Mouse (Mus musculus) embryonic fibroblast, embryonic 13.5 days (primary cell): ENCODE measurements at regions not wholly inside any gene's neighbourhood (a gene's known extent, or its start where the extent isn't known, plus 50 kb on each side); places are given as distances from the start of the nearest gene placed in this dataset.

Experiments used
- H3K27ac ChIP-seq: 2 replicates; pipeline ENCODE4 v1.5.1; 2012; ENCODE audit warnings: low read length, control low read depth, inconsistent platforms; ENCODE audit not compliant: insufficient read depth
- H3K4me1 ChIP-seq: 2 replicates; pipeline ENCODE4 v1.6.1; 2011; ENCODE audit warnings: low read length; ENCODE audit not compliant: control insufficient read depth, insufficient read depth
- H3K4me3 ChIP-seq: 2 replicates; pipeline ENCODE4 v1.5.1; 2011; ENCODE audit warnings: mild to moderate bottlenecking, control low read depth, low read length; ENCODE audit not compliant: insufficient read depth
- CTCF ChIP-seq: IDR thresholded peaks from 2 replicates; pipeline ENCODE4 v1.5.1; 2011; ENCODE audit warnings: mild to moderate bottlenecking, control low read depth, low read length, moderate library complexity, borderline replicate concordance; ENCODE audit not compliant: insufficient read depth
- POLR2A ChIP-seq: IDR thresholded peaks from 2 replicates; pipeline ENCODE4 v1.6.1; 2011; ENCODE audit warnings: low read depth, mild to moderate bottlenecking, control low read depth, low read length, moderate library complexity

GRCm38 (mm10) chr17:47275796-47276311 is 92.8 kb upstream of the Mrps10 start:
- H3K4me3 ChIP-seq: no peak overlapping the region
- TF ChIP-seq POLR2A (no peak), CTCF (no peak)
- no peak overlapping the region for H3K27ac ChIP-seq
- H3K4me1 ChIP-seq: no peaks in the 10 kb centered on the region

- Histone ChIP-seq H3K4me1 (no peaks in the 10 kb centered on the region), H3K4me3 (no peak overlapping the region), H3K27ac (no peak overlapping the region)
- TF ChIP-seq CTCF (no peak), POLR2A (no peak)
These were observed 95.4 kb upstream of the Mrps10 start for GRCm38 (mm10) chr17:47273309-47273708.

DNA sequence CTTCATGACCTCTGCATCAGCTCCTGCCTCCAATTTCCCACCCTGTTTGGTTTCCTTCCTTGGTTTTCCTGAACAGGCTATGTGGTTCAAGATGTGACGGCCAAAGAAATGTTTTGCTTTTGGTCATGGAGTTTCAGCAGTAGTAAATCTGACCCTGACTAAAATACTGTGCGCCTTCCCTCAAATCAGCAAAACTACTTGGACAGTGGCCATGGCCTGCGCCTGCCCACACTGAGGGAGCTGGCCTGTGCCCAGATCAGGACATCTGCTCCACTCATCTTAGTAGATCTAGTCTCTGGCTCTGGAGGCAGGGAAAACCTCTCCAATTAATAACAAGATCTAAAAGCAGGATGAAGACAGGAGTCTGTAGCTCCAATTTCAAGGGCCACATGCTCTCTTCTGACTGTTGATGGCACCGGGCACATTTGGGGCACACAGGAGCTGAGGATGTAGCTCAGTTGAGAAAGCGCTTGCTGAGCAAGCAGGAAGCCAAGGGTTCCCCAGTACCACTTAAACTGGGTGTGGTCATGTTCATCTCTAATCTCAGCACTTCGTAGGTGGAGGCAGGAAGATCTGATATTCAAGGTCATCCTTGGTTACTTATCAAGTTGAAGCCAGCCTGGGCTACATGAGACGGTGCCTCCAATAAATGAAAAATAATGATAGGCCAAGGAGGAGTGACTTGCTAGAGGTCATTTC is 96.6 kb upstream of the Mrps10 start:
- no peak overlapping the region for H3K4me3 ChIP-seq
- no peak overlapping the region for H3K27ac ChIP-seq
- no peaks in the 10 kb centered on the region for H3K4me1 ChIP-seq
- no peak for TF ChIP-seq CTCF
- no peak for TF ChIP-seq POLR2A

DNA sequence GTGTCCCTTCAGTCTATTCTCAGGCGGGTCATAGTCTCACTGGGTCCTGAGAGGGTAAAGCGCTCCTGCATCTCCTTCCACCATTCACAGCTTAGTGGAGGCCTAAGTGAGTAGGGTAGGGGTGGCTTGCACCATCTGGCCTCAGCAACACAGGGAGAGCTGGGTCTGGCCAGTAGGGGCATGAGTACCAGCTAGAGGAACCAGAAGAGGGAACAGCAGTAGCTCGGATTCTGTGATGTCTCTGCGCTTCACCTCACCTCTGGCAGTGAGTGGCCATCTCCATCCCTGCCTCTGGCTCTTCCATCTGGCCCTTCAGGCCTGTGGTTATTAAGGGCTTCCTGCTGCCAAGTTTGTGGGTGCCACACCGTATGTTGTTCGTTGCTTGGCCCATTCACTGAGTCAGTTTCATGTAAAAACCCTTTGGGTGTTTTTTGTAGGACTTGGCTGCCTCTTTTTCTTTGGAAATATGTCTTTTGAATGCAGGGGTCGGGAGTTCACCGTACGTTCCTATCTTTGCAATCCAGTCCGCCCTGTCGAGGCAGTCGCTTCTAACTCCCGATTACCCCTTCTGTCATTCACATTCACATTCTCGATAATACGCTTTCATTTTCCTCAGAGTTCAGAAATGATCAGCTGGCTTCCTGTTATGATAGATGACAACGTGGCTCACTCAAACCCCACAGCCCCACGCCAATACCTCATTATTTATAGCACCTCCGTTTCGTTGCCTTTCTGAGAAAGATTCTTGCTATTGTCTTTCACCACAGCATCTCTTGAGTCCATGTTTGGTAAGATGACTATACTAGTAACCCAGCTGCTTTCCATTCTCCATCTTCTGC is 99.4 kb upstream of the Mrps10 start:
- Histone ChIP-seq H3K27ac (no peak overlapping the region), H3K4me3 (no peak overlapping the region), H3K4me1 (no peaks in the 10 kb centered on the region)
- no peak for TF ChIP-seq POLR2A
- no peak for TF ChIP-seq CTCF

GRCm38 (mm10) chr17:47267843-47268242 is 100.8 kb upstream of the Mrps10 start:
- Histone ChIP-seq H3K4me3 (no peak overlapping the region), H3K4me1 (no peaks in the 10 kb centered on the region), H3K27ac (no peak overlapping the region)
- peak; percentile 33; the same call in 1 of the 2 replicates for TF ChIP-seq CTCF
- TF ChIP-seq POLR2A: no peak

- TF ChIP-seq POLR2A (no peak), CTCF (no peak)
- Histone ChIP-seq H3K27ac (0 out of 2 replicates have a peak overlapping the region, but pooled peaks have one; percentile 38), H3K4me1 (no peaks in the 10 kb centered on the region), H3K4me3 (no peak overlapping the region)
These were observed 101.6 kb upstream of the Mrps10 start for GRCm38 (mm10) chr17:47267076-47267475.

GRCm38 (mm10) chr17:47266335-47266734 is 102.4 kb upstream of the Mrps10 start:
- Histone ChIP-seq H3K4me3 (no peak overlapping the region), H3K4me1 (no peaks in the 10 kb centered on the region), H3K27ac (peak overlapping the region; percentile 38)
- TF ChIP-seq CTCF (no peak), POLR2A (no peak)

DNA sequence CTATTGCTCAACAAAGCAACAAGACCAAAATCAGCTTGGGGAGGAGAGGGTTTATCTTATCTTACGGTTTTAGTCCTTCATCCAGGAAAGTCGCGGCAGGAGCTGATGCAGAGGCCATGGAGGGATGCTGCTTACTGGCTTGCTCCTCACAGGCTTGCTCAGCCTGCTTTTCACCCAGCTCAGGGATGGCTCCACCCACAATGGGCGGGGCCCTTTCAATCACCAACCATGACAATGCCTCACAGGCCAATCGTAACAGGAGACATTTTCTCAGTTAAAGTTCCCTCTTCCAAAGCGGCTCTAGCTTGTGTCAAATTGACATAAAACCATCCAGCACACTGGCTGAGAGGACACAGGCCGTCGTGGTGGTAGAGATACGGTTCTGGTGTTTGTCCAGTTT is 105.7 kb upstream of the Mrps10 start:
- H3K27ac ChIP-seq: no peak overlapping the region
- no peak overlapping the region for H3K4me3 ChIP-seq
- peaks cover 7% of the 10 kb centered on the region for H3K4me1 ChIP-seq
- TF ChIP-seq CTCF: no peak
- no peak for TF ChIP-seq POLR2A

DNA sequence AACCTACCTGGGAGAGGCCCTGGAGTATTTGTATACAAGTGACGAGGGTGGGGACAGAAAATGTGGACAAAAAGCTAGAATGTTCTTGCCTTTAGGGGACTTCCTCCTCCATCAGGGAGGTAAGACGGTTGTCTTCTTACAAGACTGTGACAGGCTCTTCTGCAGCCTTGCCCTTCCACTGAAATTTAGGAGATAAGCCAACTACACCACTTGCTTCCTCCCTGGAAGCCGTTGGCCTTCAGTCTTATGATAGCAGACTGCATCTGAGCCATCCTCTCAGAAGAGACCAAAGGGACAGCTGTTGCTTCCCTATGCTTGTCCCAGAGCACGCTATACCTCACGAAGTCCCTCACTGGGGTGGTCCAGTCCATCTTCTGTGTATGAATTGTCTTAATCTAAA is 106.5 kb upstream of the Mrps10 start:
- Histone ChIP-seq H3K4me1 (peaks cover 7% of the 10 kb centered on the region), H3K4me3 (no peak overlapping the region), H3K27ac (no peak overlapping the region)
- TF ChIP-seq POLR2A (no peak), CTCF (no peak)

DNA sequence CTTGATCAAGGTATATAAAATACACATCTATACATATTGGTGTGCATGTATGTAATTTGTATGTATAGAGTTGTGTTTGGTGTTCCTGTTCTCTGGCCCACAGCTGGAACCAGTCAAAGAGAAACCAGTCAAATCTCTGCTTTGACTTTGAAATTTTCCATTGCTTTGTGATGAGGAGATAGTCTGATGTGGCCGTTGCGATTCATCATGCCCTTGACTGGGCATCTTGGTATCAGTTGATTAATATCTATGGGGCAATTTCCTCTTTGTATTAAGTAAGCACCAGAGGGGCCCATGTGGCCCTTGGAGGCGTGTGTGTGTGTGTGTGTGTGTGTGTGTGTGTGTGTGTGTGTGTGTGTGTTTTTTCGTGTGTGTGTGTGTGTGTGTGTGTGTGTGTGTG is 107.7 kb upstream of the Mrps10 start:
- H3K4me1 ChIP-seq: peaks cover 7% of the 10 kb centered on the region
- H3K4me3 ChIP-seq: no peak overlapping the region
- H3K27ac ChIP-seq: no peak overlapping the region
- TF ChIP-seq CTCF (no peak), POLR2A (no peak)
